Mouse (Mus musculus) kidney, embryonic 14.5 days (tissue): ENCODE results near the gene 6430548M08Rik. TPM values are rescaled to one million over a fixed set of nuclear protein-coding genes. Genes with fewer than 3 reads are reported as not detected.

Experiments
- ATAC-seq: fragments of 200-750 bp; cut with Nextera tagmentation; 2 replicates; pipeline ENCODE4 v1.8.0; 2017; ENCODE audit warnings: moderate number of reproducible peaks, mild to moderate bottlenecking, moderate TSS enrichment, moderate library complexity; ENCODE audit not compliant: low FRiP score, low TSS enrichment
- H3K27ac ChIP-seq: fragments of 300-500 bp; sonication (generic); 2 replicates; pipeline ENCODE4 v1.5.1; 2014; ENCODE audit warnings: low read depth, mild to moderate bottlenecking, low read length, moderate library complexity, mixed read lengths
- H3K27me3 ChIP-seq: fragments of 300-500 bp; sonication (generic); 2 replicates; pipeline ENCODE4 v1.6.1; 2014; ENCODE audit warnings: mild to moderate bottlenecking, low read length; ENCODE audit not compliant: control insufficient read depth, insufficient read depth
- H3K36me3 ChIP-seq: fragments of 300-500 bp; sonication (generic); 2 replicates; pipeline ENCODE4 v1.6.1; 2014; ENCODE audit warnings: low read length, mixed read lengths; ENCODE audit not compliant: control insufficient read depth, insufficient read depth
- H3K4me1 ChIP-seq: fragments of 300-500 bp; sonication (generic); 2 replicates; pipeline ENCODE4 v1.6.1; 2014; ENCODE audit warnings: low read length, mixed read lengths; ENCODE audit not compliant: control insufficient read depth, insufficient read depth
- H3K4me2 ChIP-seq: fragments of 300-500 bp; sonication (generic); replicated peaks from 2 replicates; pipeline ENCODE4 v1.6.1; 2014; ENCODE audit warnings: low read depth, mild to moderate bottlenecking, low read length
- H3K4me3 ChIP-seq: fragments of 300-500 bp; sonication (generic); 2 replicates; pipeline ENCODE4 v1.5.1; 2014; ENCODE audit warnings: mild to moderate bottlenecking, low read length
- H3K9ac ChIP-seq: fragments of 300-500 bp; sonication (generic); 2 replicates; pipeline ENCODE4 v1.6.1; 2014; ENCODE audit warnings: low read depth, mild to moderate bottlenecking, low read length, moderate library complexity
- H3K9me3 ChIP-seq: fragments of 300-500 bp; sonication (generic); 2 replicates; pipeline ENCODE4 v1.6.1; 2016; ENCODE audit warnings: low read length; ENCODE audit not compliant: control insufficient read depth
- WGBS: fragments of 180-500 bp; shearing (Covaris S2); extraction: QIAGEN DNeasy Blood & Tissue Kit; methylation state at CpG from one replicate; pipeline ENCODE4 v1.1.7; 2014; 5-methylcytosine and 5-hydroxymethylcytosine counted together
- polyA plus RNA-seq: library from polyadenylated mRNA; unstranded; fragments of >200 nt; fragmentation: Nextera tagmentation; extraction: Ambion mirVana; gene quantifications from 2 replicates; pipeline ENCODE4 v1.2.1, GENCODE M21; 2014

6430548M08Rik gene
- polyA plus RNA-seq, 1 experiment from 2014 or later = 3.9 TPM

DNA sequence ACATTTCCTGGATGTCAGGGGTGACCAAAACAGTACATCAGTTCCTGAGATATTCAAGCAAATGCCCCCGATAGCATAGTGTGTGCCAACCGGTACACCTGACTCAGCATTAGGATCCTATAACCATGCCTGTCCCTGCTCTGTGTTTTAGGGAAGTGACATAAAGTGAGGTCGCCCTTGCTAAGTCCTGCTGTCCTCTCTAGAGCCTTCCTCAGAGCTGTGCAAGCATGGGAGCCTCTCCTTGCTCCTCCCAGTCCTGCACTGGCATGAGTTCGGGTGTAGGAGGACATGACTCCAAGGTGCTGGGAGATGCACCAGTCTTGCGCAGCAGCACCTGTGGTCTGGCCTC is 48.4 kb downstream of the 6430548M08Rik start:
- Histone ChIP-seq H3K4me1 (no peaks in the 10 kb centered on the region), H3K9me3 (no peaks in the 10 kb centered on the region), H3K9ac (no peak overlapping the region), H3K4me3 (no peak overlapping the region), H3K27me3 (no peaks in the 10 kb centered on the region), H3K36me3 (no peaks in the 10 kb centered on the region), H3K4me2 (no peak overlapping the region), H3K27ac (no peak overlapping the region)
- 87% methylated on average over 5 of the region's 5 CpGs for WGBS
- no peak for ATAC-seq

DNA sequence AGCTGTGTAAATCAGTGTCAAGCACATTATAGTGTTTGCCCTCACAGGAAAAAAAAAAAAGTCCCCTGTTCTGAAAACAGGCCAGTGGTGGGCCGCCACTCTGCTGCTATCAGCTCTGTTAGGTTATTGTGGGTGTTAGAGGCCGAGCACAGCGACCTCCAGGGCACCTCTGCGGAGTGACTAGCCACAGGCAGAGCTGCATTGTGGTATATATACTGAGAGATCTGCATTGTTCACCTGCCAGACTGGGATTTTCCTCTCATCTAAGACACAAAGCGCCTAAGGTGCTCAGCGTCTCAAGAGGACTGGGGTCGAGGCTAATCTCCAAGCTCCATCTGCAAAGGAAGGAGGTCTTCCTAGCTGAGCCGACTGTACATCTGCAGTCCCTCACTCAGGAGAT is 49.4 kb downstream of the 6430548M08Rik start:
- Histone ChIP-seq H3K9me3 (no peaks in the 10 kb centered on the region), H3K4me3 (no peak overlapping the region), H3K4me2 (no peak overlapping the region), H3K9ac (no peak overlapping the region), H3K27ac (no peak overlapping the region), H3K4me1 (no peaks in the 10 kb centered on the region), H3K36me3 (no peaks in the 10 kb centered on the region), H3K27me3 (no peaks in the 10 kb centered on the region)
- WGBS = 75% methylated on average over 8 of the region's 8 CpGs
- no peak for ATAC-seq

DNA sequence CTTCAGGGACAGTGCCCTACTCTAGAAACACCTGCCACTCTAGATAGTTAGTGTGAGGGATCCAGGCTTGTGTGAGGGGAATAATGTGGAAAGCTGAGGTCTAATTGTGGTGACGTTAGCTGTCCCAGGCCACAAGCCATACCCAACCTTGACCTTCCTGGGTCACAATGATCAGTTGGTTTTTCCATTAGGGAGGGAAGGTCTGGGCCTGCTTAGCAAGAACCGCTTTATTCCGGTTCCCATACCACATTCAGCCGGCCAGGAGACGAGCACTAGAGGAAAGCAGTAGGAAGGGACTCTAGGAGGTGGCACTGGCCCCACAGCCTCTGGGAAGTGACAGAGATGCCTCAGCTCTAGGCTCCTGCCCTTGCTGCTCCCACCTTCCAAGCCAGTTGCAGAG is 50.1 kb downstream of the 6430548M08Rik start:
- 79% methylated on average over 5 of the region's 5 CpGs for WGBS
- H3K4me3 ChIP-seq = no peak overlapping the region
- no peak for ATAC-seq

DNA sequence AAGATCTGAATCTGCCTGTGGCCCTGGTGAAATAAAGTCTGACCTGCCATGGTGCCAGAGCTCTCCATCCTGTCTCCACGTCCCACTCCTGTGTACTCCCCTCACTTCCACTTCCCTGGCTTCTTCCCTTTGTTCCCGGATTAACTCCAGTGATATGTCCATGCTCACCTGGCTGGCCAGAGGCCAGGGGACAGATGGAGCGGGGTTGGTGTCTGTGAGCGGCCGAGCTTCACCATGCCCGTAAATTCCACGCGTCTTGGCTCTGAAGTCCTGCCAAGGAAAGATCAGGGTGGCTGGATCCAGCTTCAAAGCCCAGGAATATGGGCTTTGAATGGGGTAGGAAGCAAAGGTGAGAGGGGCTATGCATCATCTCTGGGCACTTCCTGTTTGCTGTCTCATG is 53.2 kb downstream of the 6430548M08Rik start:
- H3K27me3 ChIP-seq = no peaks in the 10 kb centered on the region
- H3K36me3 ChIP-seq = no peaks in the 10 kb centered on the region
- no peaks in the 10 kb centered on the region for H3K9me3 ChIP-seq
- H3K4me1 ChIP-seq = no peaks in the 10 kb centered on the region
- H3K27ac ChIP-seq = no peak overlapping the region
- no peak for ATAC-seq
- no peak overlapping the region for H3K4me3 ChIP-seq
- no peak overlapping the region for H3K4me2 ChIP-seq
- 75% methylated on average over 8 of the region's 8 CpGs for WGBS
- H3K9ac ChIP-seq = no peak overlapping the region

More for the DNA sequence above, 50.1 kb downstream of the 6430548M08Rik start:
- no peaks in the 10 kb centered on the region for H3K9me3 ChIP-seq
- no peaks in the 10 kb centered on the region for H3K27me3 ChIP-seq
- H3K36me3 ChIP-seq = no peaks in the 10 kb centered on the region
- H3K4me2 ChIP-seq = no peak overlapping the region
- H3K4me1 ChIP-seq = no peaks in the 10 kb centered on the region
- H3K9ac ChIP-seq = no peak overlapping the region
- H3K27ac ChIP-seq = no peak overlapping the region

DNA sequence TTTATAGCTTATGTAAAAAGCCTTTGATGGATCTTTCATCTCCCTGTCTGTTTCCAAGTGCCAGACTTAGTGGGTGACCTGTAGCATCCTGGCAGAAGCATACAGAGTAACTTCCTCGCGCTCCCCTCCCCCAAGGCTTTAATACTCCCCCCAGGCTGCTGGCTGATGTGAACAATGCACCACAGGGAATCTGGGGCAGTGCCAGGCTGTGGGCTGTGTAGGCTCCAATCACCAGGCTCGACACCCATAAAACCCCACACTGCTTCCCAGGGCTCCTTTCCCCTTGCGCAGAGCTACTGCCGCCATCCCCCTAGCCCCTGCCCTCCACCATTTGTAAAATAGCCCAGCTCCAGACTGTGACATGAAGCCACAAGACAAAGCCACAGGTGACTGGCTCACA is 53.9 kb downstream of the 6430548M08Rik start:
- 39% methylated on average over 5 of the region's 5 CpGs for WGBS
- Histone ChIP-seq H3K4me3 (no peak overlapping the region), H3K9me3 (no peaks in the 10 kb centered on the region), H3K4me2 (no peak overlapping the region), H3K27me3 (no peaks in the 10 kb centered on the region), H3K27ac (no peak overlapping the region), H3K4me1 (no peaks in the 10 kb centered on the region), H3K9ac (no peak overlapping the region), H3K36me3 (no peaks in the 10 kb centered on the region)
- no peak for ATAC-seq

DNA sequence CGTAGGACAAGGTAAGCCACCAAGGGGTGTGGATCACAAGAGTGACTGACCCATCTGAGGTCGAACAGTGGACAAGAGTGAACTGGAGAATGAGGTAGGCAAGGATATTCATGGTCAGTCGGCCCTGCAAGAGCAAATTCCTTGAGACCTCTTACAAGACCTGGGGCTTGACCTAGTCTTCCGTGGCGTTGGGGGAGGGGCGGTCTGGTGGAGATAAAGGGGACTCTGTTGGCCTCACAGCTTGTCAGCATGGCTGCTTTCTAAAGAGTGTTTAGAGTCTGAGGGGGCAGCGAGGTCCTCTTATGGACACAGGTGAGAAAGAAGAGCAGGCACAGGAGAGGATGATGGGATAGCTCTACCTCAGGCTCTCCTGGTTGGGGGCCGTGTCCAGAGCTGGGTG is 55.2 kb downstream of the 6430548M08Rik start:
- no peak overlapping the region for H3K27ac ChIP-seq
- no peaks in the 10 kb centered on the region for H3K36me3 ChIP-seq
- WGBS = 48% methylated on average over 8 of the region's 8 CpGs
- H3K9me3 ChIP-seq = no peaks in the 10 kb centered on the region
- no peak for ATAC-seq
- H3K4me2 ChIP-seq = no peak overlapping the region
- 0 out of 2 replicates have a peak, but pooled peaks cover 2% of the 10 kb centered on the region for H3K27me3 ChIP-seq
- no peaks in the 10 kb centered on the region for H3K4me1 ChIP-seq
- H3K4me3 ChIP-seq = no peak overlapping the region
- no peak overlapping the region for H3K9ac ChIP-seq

DNA sequence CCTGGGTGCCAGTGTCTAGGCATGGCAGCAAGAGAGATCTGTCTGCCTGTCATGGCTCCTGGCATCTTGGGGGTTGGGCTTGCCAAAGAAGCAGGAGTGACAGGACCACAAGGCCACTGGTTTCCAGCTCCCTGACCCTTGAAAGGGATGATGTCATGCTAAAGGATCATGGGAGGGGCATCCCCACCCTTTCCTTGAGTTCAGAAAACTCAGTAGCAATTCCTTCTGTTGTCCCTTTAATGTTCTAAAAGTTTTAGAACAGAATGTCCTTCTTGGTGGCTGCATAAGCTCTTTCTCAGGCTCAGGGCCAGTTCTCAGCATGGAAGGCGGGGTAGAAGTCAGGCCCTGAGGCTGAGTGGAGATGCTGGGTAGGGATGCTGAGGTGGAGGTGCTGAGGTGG is 59.2 kb downstream of the 6430548M08Rik start:
- H3K4me2 ChIP-seq = no peak overlapping the region
- no peaks in the 10 kb centered on the region for H3K36me3 ChIP-seq
- peaks cover 7% of the 10 kb centered on the region for H3K27me3 ChIP-seq
- no peak overlapping the region for H3K27ac ChIP-seq
- no peak overlapping the region for H3K4me3 ChIP-seq
- no peak overlapping the region for H3K9ac ChIP-seq
- ATAC-seq = no peak
- 88% methylated on average over 1 of the region's 1 CpGs for WGBS
- no peaks in the 10 kb centered on the region for H3K9me3 ChIP-seq
- H3K4me1 ChIP-seq = peaks cover 16% of the 10 kb centered on the region

DNA sequence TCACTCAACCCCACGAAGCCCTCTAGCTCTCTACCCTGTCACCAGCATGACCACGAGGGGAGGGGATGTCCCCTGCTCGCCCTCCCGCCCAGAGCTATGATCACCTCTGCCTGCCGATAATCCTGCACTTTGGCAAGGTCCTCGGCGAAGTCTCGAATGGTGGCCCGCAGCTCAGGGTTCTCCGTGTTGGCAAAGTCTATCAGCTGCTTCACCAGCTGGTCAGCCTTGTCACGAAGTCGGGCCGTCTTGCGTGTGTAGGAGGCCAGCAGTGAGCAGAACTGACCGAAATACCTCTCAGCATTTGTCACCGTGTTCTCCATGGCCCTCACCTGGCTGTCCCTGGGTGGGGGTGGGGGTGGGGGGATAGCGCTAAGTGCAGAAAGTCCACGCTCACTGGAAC is 60.7 kb downstream of the 6430548M08Rik start:
- H3K9ac ChIP-seq = no peak overlapping the region
- no peak overlapping the region for H3K4me2 ChIP-seq
- ATAC-seq = no peak
- peaks cover 7% of the 10 kb centered on the region for H3K27me3 ChIP-seq
- peaks cover 19% of the 10 kb centered on the region for H3K4me1 ChIP-seq
- H3K9me3 ChIP-seq = no peaks in the 10 kb centered on the region
- no peak overlapping the region for H3K27ac ChIP-seq
- H3K4me3 ChIP-seq = no peak overlapping the region
- 61% methylated on average over 18 of the region's 18 CpGs for whole genome bisulfite sequencing
- no peaks in the 10 kb centered on the region for H3K36me3 ChIP-seq

DNA sequence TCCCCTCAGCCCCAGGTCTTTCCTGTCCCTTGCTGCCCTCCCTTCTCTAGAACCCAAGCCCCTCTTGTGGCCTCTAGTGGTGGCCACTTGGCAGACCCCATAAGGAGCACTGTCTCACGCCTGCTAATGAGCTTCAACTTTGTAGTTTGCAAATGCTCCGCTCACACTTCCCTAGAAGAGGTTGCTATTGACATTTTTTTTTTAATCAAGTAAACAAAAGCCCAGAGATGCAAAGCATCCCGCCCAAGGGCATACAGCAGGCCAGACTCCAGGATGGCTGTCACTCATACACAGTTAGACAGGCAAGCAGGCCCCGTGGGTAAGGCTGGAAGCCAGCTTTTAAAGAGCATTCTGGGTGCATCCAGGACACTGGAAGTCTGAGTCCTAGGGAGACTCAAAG is 62.7 kb downstream of the 6430548M08Rik start:
- no peak overlapping the region for H3K4me2 ChIP-seq
- H3K4me3 ChIP-seq = no peak overlapping the region

More for the DNA sequence above, 62.7 kb downstream of the 6430548M08Rik start:
- H3K36me3 ChIP-seq = no peaks in the 10 kb centered on the region
- no peak overlapping the region for H3K27ac ChIP-seq
- no peaks in the 10 kb centered on the region for H3K9me3 ChIP-seq
- WGBS = 44% methylated on average over 4 of the region's 4 CpGs
- peaks cover 23% of the 10 kb centered on the region for H3K4me1 ChIP-seq
- peaks cover 7% of the 10 kb centered on the region for H3K27me3 ChIP-seq
- no peak for ATAC-seq
- H3K9ac ChIP-seq = no peak overlapping the region
